Mouse (Mus musculus): ENCODE measurements at regions not wholly inside any gene's neighbourhood (a gene's known extent, or its start where the extent isn't known, plus 50 kb on each side); places are given as distances from the start of the nearest gene placed in this dataset.

DNA sequence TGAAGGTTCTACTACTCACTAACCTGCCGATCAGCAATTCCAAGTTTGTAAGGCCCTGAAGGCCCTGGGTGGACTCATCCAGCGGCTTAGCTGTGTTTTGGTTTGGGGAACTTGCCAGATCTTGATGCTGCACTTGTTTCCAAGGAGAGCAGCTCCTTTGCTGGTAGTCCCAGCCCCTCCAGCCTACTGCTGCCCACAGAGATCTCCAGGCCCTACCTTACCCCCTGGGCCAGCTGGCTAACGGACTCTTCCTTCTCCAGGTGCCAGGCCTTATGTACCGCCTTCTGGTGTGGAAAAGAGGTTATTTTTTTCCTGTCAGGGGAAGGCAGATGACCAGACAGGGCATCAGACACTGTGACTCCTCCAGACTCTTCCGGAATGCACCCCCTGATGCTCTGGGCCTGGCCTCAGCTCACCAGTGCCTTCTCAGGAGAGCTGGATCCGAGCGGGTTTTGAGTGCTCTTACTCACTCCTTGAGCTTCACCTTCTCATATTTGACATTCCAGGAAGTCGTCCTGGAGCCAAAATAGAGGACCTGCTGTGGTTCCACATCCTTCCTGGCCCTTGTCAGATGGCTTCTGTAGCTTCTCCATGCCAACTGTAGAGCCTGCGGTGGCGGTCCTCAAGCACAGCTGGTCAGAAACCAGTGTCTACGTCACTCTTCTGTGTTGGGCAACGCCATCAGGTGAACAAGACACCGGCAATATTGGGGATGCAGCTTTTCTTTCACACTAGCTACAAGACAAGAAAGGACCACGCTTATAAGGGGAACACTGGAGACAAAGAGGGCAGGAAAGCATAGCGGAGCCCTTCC, 259.2 kb downstream of the Actr3 start:
- no peak for TF ChIP-seq CTCF (conservative IDR thresholded peaks at IDR 0.05; ENCODE audit: low read length)
- no peak for TF ChIP-seq POU5F1 (IDR thresholded peaks at IDR 0.05; ENCODE audit: borderline replicate concordance, low read length)

Measured in E14TG2a.4 (cell line).